Mouse (Mus musculus) liver, adult 2 months (tissue): ENCODE results near the gene Ptgdr2.

Source experiments
- CTCF ChIP-seq: fragments of 200-500 bp; IDR thresholded peaks from 2 replicates; pipeline ENCODE4 v1.5.1; 2011; ENCODE audit warnings: low read depth, low read length, control low read depth
- POLR2A ChIP-seq: fragments of 200-500 bp; IDR thresholded peaks from 2 replicates; pipeline ENCODE4 v1.6.1; 2011; ENCODE audit warnings: low read length, control low read depth; ENCODE audit not compliant: insufficient read depth; ENCODE audit errors: extremely low read depth

DNA sequence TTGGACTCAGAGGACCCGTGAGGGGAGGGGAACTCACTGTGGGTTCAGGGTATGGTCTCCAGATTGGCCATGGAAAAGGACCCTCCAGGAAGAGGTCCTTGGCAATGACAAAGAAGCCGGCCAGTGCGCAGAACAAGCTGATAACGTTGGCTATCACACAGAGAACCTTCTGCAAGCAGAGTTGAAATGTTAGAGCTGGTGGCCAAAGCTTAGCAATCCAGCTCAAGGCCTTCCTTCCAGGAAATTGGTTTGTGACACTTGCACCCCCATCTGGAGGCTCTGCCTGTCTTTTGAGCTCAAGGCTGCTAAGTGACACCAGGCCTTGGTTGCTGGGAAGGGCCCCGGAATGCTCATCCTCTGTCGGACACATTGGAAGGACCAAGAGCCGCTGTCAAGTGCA, 28.8 kb downstream of the Ptgdr2 start:
- TF ChIP-seq CTCF (no peak), POLR2A (no peak)
